Mouse (Mus musculus): ENCODE data around the gene Gng5. TPM values are rescaled to one million over a fixed set of nuclear protein-coding genes. Genes with fewer than 3 reads are reported as not detected.

Gene Gng5
- total RNA-seq, 2 experiments from 2014 or later: 50.3 to 68.4 TPM

DNA sequence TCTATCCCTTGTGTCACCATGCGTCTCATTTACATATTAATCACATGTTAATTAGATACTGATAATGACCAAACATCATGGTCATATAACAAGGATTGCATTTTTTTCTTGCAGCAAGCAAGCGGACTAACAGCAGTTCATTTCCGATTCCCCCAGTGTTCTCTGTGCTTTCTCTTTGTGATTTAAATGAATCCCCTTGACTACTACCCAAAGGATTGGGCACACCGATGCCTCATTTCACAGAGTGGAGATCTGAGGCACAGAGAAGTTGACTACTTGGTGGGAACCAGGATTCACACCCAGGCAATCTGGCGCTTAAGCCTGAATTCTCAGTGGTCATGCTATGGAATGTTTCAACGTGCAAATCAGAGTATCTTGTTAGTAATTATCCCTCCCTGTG lies 35.4 kb downstream of the Gng5 start:
- intact Hi-C loops (cut with DNase I): no loop called here
- DNase-seq: no peak

DNA sequence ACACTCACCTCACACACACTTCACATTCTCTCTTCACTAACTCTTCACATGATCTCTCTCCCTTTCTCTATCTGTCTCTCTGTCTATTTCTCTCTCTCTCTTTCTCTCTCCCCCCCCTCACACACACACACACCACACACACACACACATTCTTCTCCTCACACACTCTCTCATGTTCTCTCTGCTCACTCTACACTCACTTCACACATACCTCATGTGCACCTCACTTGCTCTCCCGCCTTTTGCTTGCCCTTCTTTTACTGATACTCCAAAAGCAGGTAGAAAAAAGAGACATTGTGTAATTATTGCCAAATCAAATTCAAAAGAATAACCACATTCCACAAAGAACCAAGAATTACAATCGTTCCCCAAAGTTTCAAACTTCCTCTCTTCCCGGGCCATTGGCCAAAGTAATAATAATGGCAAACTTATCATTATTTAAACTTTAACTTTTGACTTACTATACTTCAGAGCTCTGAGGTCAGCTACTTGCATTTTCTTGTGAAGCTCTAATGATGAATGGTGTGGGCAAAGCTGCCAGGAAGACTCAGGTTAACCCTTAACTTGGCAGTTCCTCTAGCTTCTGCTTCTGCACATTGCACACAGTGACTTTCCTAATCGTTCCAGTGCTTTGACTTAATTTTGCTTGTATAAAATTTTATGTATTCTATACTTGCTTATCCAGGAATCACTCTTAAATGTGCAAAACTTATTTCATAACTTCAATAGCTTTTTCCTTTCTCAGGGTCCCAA lies 41.1 kb downstream of the Gng5 start:
- no peak for DNase-seq
- intact Hi-C loops (cut with DNase I): no loop called here

DNA sequence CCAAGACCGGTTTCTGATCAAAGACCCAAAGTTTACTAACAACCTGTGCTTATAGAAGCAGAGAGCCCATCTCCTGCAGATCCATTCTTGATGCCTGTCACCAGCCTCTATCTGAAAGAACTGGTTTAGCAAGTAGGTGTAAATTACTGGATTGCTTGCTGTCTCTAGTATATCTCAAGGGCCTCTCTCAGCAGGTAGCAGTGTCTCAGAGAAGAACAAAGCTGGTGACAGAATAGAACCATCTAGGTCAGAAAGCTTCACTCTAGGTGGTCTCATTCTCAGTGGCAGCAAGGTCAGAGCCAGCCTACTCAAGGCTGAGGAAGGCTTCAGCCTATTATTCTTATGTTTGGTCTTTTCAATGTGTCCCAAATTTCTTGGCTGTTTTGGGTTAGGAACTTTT lies 44.0 kb downstream of the Gng5 start:
- intact Hi-C loops (cut with DNase I): no loop called here
- no peak for DNase-seq

DNA sequence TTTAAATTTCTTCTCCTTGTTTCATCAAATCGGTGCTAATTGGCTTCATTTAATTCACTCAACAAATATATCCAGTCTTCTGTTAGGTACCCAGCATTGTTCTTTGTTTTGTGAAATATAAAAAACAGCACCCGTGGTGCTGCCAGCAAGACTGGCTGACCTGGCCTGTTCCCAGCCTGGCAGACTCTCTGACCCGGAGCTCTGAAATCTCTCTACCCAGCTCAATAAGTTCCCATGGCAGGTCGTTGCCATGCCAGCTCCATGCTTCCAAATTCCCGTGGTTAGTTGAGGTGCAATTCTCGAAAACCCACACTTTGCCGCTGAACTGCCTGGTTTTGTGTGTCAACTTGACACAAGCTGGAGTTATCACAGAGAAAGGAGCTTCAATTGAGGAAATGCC lies 55.2 kb downstream of the Gng5 start:
- no peak for DNase-seq
- intact Hi-C loops (cut with DNase I): no loop called here

Other genes starting within 250 kb of the Gng5 start
- gene Ssx2ip, start 95.2 kb upstream of the Gng5 start, total RNA-seq (2021): 10 to 100 TPM; 80.7 to 81.5 TPM
- 1 to 10 TPM; 4.7 to 5.9 TPM for gene Ctbs, start 50.0 kb upstream of the Gng5 start, total RNA-seq (2021)
- 1 to 10 TPM; 5.0 to 8.3 TPM for gene Spata1, start 54 bp upstream of the Gng5 start, total RNA-seq (2021)
- 10 to 100 TPM; 22.5 to 24.5 TPM for gene Rpf1, start 21.6 kb downstream of the Gng5 start, total RNA-seq (2021)
- gene Uox, start 70.6 kb downstream of the Gng5 start, total RNA-seq (2021): under 1 TPM; 0.18 to 0.38 TPM
- gene Dnase2b, start 115.8 kb downstream of the Gng5 start, total RNA-seq (2021): not detected
- gene 4930503B20Rik, start 151.5 kb downstream of the Gng5 start, total RNA-seq (2021): under 1 TPM in 1 of 2 experiments, not detected in 1; 0.20 TPM
- under 1 TPM in 1 of 2 experiments, not detected in 1; 0.48 TPM for gene Samd13, start 185.8 kb downstream of the Gng5 start, total RNA-seq (2021)